Mouse (Mus musculus): ENCODE measurements around the gene Wwc2. TPM values are rescaled to one million over a fixed set of nuclear protein-coding genes. Genes with fewer than 3 reads are reported as not detected.
A peak's percentile ranks its signal among the peaks of the same experiment; 100 is the strongest.

The Wwc2 gene
- polyA plus RNA-seq, 1 experiment from 2014 or later, result 18.5 TPM

GRCm38 (mm10) chr8:47922816-47923215, 67.9 kb downstream of the Wwc2 start:
- Histone ChIP-seq H3K36me3 (ENCODE audit: control insufficient read depth, insufficient read depth, low read length) (peaks cover 2% of the 10 kb centered on the region; the same call in 1 of the 2 replicates), H3K4me1 (ENCODE audit: control insufficient read depth, insufficient read depth, low read length) (peaks cover 12% of the 10 kb centered on the region), H3K9ac (ENCODE audit: low read depth, low read length) (no peak overlapping the region), H3K9me3 (ENCODE audit: control insufficient read depth, low read length) (no peaks in the 10 kb centered on the region), H3K27ac (ENCODE audit: low read depth, low read length) (no peak overlapping the region), H3K27me3 (ENCODE audit: control insufficient read depth, insufficient read depth, low read length) (no peaks in the 10 kb centered on the region), H3K4me2 (replicated peaks; ENCODE audit: low read depth, low read length) (no peak overlapping the region), H3K4me3 (ENCODE audit: low read length) (no peak overlapping the region)
- ATAC-seq (ENCODE audit: low FRiP score, low TSS enrichment), result no peak
- 43% methylated on average over 10 of the region's 10 CpGs for WGBS

GRCm38 (mm10) chr8:47922011-47922410, 68.7 kb downstream of the Wwc2 start:
- H3K27ac ChIP-seq (ENCODE audit: low read depth, low read length), result no peak overlapping the region
- H3K9ac ChIP-seq (ENCODE audit: low read depth, low read length), result no peak overlapping the region
- H3K4me1 ChIP-seq (ENCODE audit: control insufficient read depth, insufficient read depth, low read length), result peaks cover 12% of the 10 kb centered on the region
- 66% methylated on average over 4 of the region's 4 CpGs for WGBS
- no peaks in the 10 kb centered on the region for H3K27me3 ChIP-seq (ENCODE audit: control insufficient read depth, insufficient read depth, low read length)
- H3K4me3 ChIP-seq (ENCODE audit: low read length), result no peak overlapping the region
- H3K36me3 ChIP-seq (ENCODE audit: control insufficient read depth, insufficient read depth, low read length), result peaks cover 2% of the 10 kb centered on the region; the same call in 1 of the 2 replicates
- no peaks in the 10 kb centered on the region for H3K9me3 ChIP-seq (ENCODE audit: control insufficient read depth, low read length)
- ATAC-seq (ENCODE audit: low FRiP score, low TSS enrichment), result no peak
- H3K4me2 ChIP-seq (replicated peaks; ENCODE audit: low read depth, low read length), result no peak overlapping the region

GRCm38 (mm10) chr8:47920575-47921144, 70.1 kb downstream of the Wwc2 start:
- no peaks in the 10 kb centered on the region for H3K9me3 ChIP-seq (ENCODE audit: control insufficient read depth, low read length)
- H3K4me3 ChIP-seq (ENCODE audit: low read length), result no peak overlapping the region
- no peak for ATAC-seq (ENCODE audit: low FRiP score, low TSS enrichment)
- H3K9ac ChIP-seq (ENCODE audit: low read depth, low read length), result no peak overlapping the region
- WGBS, result 97% methylated on average over 6 of the region's 6 CpGs
- H3K27ac ChIP-seq (ENCODE audit: low read depth, low read length), result no peak overlapping the region
- peaks cover 12% of the 10 kb centered on the region for H3K4me1 ChIP-seq (ENCODE audit: control insufficient read depth, insufficient read depth, low read length)
- H3K27me3 ChIP-seq (ENCODE audit: control insufficient read depth, insufficient read depth, low read length), result no peaks in the 10 kb centered on the region
- H3K4me2 ChIP-seq (replicated peaks; ENCODE audit: low read depth, low read length), result no peak overlapping the region
- peaks cover 2% of the 10 kb centered on the region; the same call in 1 of the 2 replicates for H3K36me3 ChIP-seq (ENCODE audit: control insufficient read depth, insufficient read depth, low read length)

- H3K4me2 ChIP-seq (replicated peaks; ENCODE audit: low read depth, low read length), result no peak overlapping the region
- no peak overlapping the region for H3K4me3 ChIP-seq (ENCODE audit: low read length)
- WGBS, result 79% methylated on average over 19 of the region's 19 CpGs
- peaks cover 4% of the 10 kb centered on the region; the same call in 1 of the 2 replicates for H3K4me1 ChIP-seq (ENCODE audit: control insufficient read depth, insufficient read depth, low read length)
- no peak overlapping the region for H3K27ac ChIP-seq (ENCODE audit: low read depth, low read length)
- H3K36me3 ChIP-seq (ENCODE audit: control insufficient read depth, insufficient read depth, low read length), result peaks cover 2% of the 10 kb centered on the region; the same call in 1 of the 2 replicates
- no peak overlapping the region for H3K9ac ChIP-seq (ENCODE audit: low read depth, low read length)
- H3K9me3 ChIP-seq (ENCODE audit: control insufficient read depth, low read length), result no peaks in the 10 kb centered on the region
- H3K27me3 ChIP-seq (ENCODE audit: control insufficient read depth, insufficient read depth, low read length), result no peaks in the 10 kb centered on the region
- no peak for ATAC-seq (ENCODE audit: low FRiP score, low TSS enrichment)
These were observed 73.4 kb downstream of the Wwc2 start for GRCm38 (mm10) chr8:47917060-47918035.

GRCm38 (mm10) chr8:47915521-47915920, 75.2 kb downstream of the Wwc2 start:
- no peak for ATAC-seq (ENCODE audit: low FRiP score, low TSS enrichment)
- Histone ChIP-seq H3K4me2 (replicated peaks; ENCODE audit: low read depth, low read length) (no peak overlapping the region), H3K27ac (ENCODE audit: low read depth, low read length) (no peak overlapping the region), H3K4me1 (ENCODE audit: control insufficient read depth, insufficient read depth, low read length) (no peaks in the 10 kb centered on the region), H3K36me3 (ENCODE audit: control insufficient read depth, insufficient read depth, low read length) (peaks cover 2% of the 10 kb centered on the region; the same call in 1 of the 2 replicates), H3K27me3 (ENCODE audit: control insufficient read depth, insufficient read depth, low read length) (no peaks in the 10 kb centered on the region), H3K9me3 (ENCODE audit: control insufficient read depth, low read length) (no peaks in the 10 kb centered on the region), H3K4me3 (ENCODE audit: low read length) (no peak overlapping the region), H3K9ac (ENCODE audit: low read depth, low read length) (no peak overlapping the region)
- WGBS, result 70% methylated on average over 2 of the region's 2 CpGs

- no peak overlapping the region for H3K9ac ChIP-seq (ENCODE audit: low read depth, low read length)
- no peaks in the 10 kb centered on the region for H3K27me3 ChIP-seq (ENCODE audit: control insufficient read depth, insufficient read depth, low read length)
- H3K4me2 ChIP-seq (replicated peaks; ENCODE audit: low read depth, low read length), result no peak overlapping the region
- ATAC-seq (ENCODE audit: low FRiP score, low TSS enrichment), result peak; percentile 62; the same call in 1 of the 2 replicates
- WGBS, result 91% methylated on average over 7 of the region's 7 CpGs
- H3K4me1 ChIP-seq (ENCODE audit: control insufficient read depth, insufficient read depth, low read length), result no peaks in the 10 kb centered on the region
- H3K36me3 ChIP-seq (ENCODE audit: control insufficient read depth, insufficient read depth, low read length), result peaks cover 2% of the 10 kb centered on the region; the same call in 1 of the 2 replicates
- H3K9me3 ChIP-seq (ENCODE audit: control insufficient read depth, low read length), result peaks cover under 1% of the 10 kb centered on the region; the same call in 1 of the 2 replicates
- H3K4me3 ChIP-seq (ENCODE audit: low read length), result no peak overlapping the region
- no peak overlapping the region for H3K27ac ChIP-seq (ENCODE audit: low read depth, low read length)
These were observed 75.8 kb downstream of the Wwc2 start for GRCm38 (mm10) chr8:47914946-47915345.

GRCm38 (mm10) chr8:47914161-47914560, 76.6 kb downstream of the Wwc2 start:
- Histone ChIP-seq H3K27me3 (ENCODE audit: control insufficient read depth, insufficient read depth, low read length) (no peaks in the 10 kb centered on the region), H3K27ac (ENCODE audit: low read depth, low read length) (no peak overlapping the region), H3K9ac (ENCODE audit: low read depth, low read length) (no peak overlapping the region), H3K4me1 (ENCODE audit: control insufficient read depth, insufficient read depth, low read length) (no peaks in the 10 kb centered on the region), H3K4me3 (ENCODE audit: low read length) (no peak overlapping the region), H3K36me3 (ENCODE audit: control insufficient read depth, insufficient read depth, low read length) (no peaks in the 10 kb centered on the region), H3K9me3 (ENCODE audit: control insufficient read depth, low read length) (peaks cover 8% of the 10 kb centered on the region), H3K4me2 (replicated peaks; ENCODE audit: low read depth, low read length) (no peak overlapping the region)
- 80% methylated on average over 8 of the region's 8 CpGs for WGBS
- ATAC-seq (ENCODE audit: low FRiP score, low TSS enrichment), result no peak

GRCm38 (mm10) chr8:47913621-47914020, 77.1 kb downstream of the Wwc2 start:
- H3K9me3 ChIP-seq (ENCODE audit: control insufficient read depth, low read length), result peaks cover 8% of the 10 kb centered on the region
- no peak overlapping the region for H3K4me3 ChIP-seq (ENCODE audit: low read length)
- 49% methylated on average over 9 of the region's 9 CpGs for WGBS
- no peaks in the 10 kb centered on the region for H3K36me3 ChIP-seq (ENCODE audit: control insufficient read depth, insufficient read depth, low read length)
- H3K27me3 ChIP-seq (ENCODE audit: control insufficient read depth, insufficient read depth, low read length), result no peaks in the 10 kb centered on the region
- H3K4me1 ChIP-seq (ENCODE audit: control insufficient read depth, insufficient read depth, low read length), result no peaks in the 10 kb centered on the region
- ATAC-seq (ENCODE audit: low FRiP score, low TSS enrichment), result peak; percentile 91
- H3K4me2 ChIP-seq (replicated peaks; ENCODE audit: low read depth, low read length), result no peak overlapping the region
- no peak overlapping the region for H3K9ac ChIP-seq (ENCODE audit: low read depth, low read length)
- H3K27ac ChIP-seq (ENCODE audit: low read depth, low read length), result no peak overlapping the region

- ATAC-seq (ENCODE audit: low FRiP score, low TSS enrichment), result no peak
- Histone ChIP-seq H3K4me2 (replicated peaks; ENCODE audit: low read depth, low read length) (no peak overlapping the region), H3K36me3 (ENCODE audit: control insufficient read depth, insufficient read depth, low read length) (no peaks in the 10 kb centered on the region), H3K27ac (ENCODE audit: low read depth, low read length) (no peak overlapping the region), H3K4me3 (ENCODE audit: low read length) (no peak overlapping the region), H3K9ac (ENCODE audit: low read depth, low read length) (no peak overlapping the region), H3K27me3 (ENCODE audit: control insufficient read depth, insufficient read depth, low read length) (no peaks in the 10 kb centered on the region), H3K9me3 (ENCODE audit: control insufficient read depth, low read length) (peaks cover 8% of the 10 kb centered on the region), H3K4me1 (ENCODE audit: control insufficient read depth, insufficient read depth, low read length) (no peaks in the 10 kb centered on the region)
- WGBS, result 98% methylated on average over 11 of the region's 11 CpGs
These were observed 81.0 kb downstream of the Wwc2 start for GRCm38 (mm10) chr8:47909681-47910080.
